Mouse (Mus musculus): ENCODE results near the gene Gm266.

Gene Gm266

DNA sequence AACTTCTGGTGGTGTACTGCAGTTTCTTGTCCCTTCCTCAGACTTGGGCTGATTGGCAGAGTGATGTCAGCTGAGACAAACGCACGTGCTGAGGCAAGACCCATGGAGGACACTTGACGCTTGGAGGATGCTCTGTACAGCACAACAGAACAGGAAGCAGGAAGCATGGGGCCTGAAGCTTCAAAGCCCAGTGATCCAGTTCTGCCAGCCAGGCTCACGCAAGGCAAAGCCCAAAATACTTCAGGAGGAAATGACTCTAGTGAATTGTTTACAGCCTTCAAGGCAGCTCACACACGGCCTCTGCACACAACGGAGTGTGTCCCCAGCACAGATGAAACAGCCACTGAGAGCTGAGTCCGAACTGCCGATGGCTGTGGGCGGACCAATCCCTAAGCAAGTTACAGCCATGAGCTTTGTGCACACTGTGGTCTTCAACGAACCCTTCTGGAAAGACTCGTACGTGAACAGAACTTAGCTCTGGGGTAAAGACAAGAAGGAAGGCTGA is 17.5 kb upstream of the Gm266 start:
- no peak for DNase-seq

DNA sequence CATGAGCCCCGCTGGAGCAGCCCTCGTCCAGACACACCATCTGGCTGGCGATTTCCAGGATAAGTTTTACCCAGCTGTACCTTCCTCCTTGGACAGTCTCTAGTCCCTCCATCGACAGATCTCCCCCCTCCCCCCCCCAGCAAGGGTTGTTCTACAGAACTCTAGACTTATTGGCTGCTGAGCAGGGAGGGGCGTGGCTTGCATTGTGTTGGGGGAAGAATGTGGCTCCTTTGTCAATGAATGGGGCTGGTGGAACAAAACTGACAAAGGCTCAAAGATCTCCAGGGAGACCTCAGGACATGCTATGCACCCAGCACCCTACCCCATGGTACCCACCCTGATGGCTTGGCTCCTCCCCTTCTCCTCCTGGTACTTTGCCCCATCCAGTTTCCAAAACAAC is 15.1 kb upstream of the Gm266 start:
- no peak for DNase-seq

DNA sequence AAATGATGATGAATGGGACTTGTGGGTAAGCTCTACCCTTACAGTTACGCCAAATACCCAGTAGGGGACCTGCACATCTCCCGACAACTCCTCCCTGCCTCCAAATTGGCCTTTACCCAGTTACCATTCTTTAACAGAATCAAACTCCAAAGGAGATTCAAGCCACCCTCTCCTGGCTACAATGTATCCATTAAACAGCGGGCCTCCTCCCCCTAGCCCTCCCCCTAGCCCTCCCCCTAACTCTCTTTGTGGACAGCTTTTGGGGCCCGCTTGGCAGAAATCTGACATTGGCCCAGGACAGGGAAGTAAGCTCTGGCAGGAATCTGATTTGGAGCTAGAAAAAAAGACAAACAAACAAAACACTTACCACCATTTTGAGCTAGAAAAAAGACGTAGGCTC is 14.0 kb upstream of the Gm266 start:
- DNase-seq = no peak

DNA sequence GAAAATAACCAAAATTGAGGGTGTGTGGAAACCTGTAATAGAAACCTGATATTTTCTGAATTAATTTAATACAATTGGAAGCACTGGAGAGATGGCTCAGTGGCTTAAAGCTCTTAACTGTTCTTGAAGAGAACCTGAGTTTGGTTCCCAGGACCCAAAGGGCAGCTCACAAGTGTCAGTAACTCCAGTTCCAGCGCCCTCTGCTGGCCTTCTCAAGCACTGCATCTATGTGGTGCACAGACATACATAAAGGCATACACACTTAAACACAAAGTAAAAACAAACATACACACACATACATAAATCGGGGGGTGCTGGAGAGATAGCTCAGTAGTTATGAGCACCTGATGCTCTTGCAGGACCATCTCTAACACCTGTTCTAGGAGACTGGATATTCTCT is 11.5 kb upstream of the Gm266 start:
- DNase-seq = no peak

DNA sequence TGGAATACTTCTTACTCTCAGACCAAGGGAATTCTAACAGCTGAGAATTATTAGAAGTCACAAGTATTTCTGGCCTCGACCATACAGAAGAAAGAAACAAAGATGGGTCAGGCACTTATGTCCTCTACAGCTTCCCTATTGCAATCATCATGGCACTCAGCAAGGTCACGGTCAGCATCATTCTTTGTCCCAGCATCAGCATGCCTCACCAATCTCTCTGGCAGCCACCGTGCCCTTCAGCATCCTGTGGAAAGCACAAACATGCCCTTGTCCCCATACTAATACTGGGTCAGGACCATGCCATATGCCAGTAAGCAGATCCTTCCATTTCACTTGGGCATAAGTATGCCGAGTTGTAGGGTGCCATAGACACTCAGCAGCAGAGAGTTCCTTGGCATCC is 9.3 kb upstream of the Gm266 start:
- no peak for DNase-seq

DNA sequence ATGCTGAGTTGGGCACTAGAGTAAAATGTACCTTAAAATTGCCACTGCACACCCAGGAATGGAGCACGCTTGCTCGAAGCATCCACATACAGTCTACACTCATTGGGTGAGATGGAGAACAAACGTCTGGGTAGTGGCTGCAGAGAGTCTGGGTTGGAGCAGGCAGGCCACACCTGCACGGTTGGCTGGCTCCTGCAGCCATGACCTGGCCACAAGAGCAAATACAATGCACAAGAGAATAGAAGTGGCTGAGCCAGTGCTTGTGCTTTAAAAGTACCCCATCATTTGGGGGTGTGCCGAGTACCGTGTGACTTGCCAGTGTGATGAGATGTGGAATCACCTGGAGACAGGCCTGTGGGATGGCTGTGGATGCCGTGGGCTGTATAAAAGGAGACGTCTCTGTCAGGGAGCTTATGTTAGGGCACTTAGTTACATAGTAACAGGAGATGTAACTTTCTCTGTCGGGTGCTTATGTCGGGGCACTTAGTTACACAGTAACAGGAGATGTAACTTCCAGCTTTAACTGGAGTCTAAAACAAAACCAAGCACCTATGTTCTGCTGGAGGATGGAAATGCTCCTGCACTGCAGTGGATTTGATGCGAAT is 3.7 kb upstream of the Gm266 start:
- DNase-seq = no peak

DNA sequence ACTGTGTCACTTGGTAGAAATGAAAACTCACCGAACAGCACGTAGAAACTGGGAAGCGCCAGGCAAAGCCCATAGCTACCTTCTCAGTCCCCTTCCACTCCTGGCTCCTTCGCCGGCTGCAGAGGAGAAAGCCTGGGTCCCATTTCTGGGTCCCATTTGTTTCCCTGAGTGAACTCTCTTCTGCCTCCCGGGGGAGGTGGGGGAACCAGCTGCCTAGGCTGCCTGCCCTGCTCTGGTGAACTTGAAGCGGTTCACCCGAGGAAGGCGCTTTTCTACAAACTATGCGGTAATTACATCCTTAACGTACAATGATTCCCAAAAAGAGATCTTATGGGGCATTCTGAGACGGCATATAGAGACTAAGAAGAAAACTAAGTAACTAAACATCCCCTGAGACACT is 832 bp upstream of the Gm266 start:
- no peak for DNase-seq

DNA sequence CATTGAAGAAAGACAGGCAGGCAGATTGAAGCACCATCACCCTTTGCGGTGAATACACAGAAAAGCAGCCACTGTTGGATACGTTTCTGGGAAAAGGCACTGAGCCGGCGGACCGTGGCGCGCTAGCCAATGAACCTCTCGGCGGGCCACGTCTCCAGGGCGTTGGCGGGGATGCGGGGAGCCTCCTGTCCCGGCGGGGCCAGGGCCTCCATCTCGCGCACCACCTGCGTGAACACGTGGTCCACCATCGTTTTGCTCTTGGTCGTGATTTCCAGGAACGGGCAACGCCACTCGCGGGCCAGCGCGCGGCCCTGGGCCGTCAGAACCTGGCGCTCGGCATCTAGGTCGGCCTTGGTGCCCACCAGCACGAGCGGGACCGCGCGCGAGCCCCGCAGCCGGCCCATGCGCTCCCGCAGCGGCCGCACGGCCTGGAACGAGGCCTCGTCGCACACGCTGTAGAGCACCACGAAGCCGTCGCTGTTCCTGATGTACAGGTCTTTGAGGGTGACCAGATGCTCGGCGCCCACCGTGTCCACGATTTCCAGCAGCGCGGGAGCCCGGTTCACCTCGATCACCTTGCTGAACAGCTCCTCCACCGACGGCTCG is 474 bp downstream of the Gm266 start:
- DNase-seq = no peak

DNA sequence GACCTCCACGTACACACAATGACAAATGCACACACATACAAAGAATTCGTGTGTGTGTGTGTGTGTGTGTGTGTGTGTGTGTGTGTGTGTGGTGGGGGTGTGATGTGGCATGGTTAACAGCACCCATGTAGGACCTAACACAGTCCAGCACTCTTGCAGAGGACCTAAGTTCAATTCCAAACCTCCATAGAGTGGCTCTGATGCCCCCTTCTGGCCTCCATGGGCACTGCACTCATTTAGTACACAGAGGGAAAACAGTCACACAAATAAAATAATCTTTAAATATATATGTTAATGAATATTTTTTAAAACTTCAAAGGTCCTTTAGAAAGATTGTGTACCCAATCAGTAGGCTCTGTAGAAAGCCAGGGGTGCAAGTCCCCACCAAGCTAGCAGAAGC is 5.7 kb downstream of the Gm266 start:
- DNase-seq = peak; percentile 42

DNA sequence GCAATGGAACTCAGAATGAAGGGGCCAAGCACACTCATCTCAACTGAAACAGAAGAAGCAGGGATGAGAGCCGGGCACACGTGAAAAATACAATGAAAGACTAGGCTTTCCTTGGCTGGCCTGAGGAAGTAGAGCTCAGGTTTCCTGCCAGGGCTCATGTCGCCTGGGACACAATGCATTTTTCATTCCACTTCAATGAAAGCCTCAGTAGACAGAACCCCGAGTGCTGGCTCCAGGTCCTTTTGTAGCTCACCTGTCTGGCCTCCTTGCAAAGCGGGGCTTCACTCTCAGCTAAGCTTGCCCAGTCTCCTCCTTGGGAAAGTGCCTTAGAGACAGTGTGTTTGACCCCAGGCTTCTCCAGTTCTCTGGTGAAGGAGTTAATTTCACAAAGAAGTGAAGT is 6.7 kb downstream of the Gm266 start:
- no peak for DNase-seq

DNA sequence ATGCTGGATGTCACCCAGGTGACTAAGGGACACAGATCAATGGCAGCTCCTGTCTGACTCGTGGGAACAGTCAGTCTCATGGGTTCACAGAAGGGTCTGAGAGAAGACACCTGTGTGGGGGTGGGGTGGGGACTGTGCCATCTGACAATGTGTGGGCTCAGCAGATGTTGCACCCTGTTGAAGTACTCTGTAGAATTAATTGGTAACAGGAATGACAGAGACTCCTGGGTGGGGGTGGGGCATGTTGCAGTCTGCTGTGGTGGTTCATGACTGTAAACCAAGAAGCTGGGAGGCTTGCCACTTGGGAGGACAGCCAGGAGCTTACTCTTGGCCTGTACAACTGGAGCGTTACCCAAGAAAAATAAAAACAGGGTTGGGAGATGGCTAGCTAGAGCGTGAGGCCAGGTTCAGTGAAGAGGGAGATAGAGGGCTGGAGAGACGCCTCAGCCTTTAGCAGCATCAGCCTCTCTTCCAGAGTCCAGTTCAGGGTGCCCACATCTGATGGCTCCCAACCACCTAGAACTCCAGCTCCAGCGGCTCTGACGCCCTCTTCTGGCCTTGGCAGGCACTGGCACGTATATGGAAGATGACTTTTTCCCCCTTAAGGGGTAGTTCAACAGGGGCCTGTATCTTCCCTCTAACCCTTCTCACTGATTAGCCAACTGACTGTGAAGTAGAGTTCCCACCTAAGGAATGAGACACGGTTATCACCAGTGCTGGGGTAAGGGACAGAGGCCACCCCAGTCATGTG is 10.6 kb downstream of the Gm266 start:
- DNase-seq = no peak

DNA sequence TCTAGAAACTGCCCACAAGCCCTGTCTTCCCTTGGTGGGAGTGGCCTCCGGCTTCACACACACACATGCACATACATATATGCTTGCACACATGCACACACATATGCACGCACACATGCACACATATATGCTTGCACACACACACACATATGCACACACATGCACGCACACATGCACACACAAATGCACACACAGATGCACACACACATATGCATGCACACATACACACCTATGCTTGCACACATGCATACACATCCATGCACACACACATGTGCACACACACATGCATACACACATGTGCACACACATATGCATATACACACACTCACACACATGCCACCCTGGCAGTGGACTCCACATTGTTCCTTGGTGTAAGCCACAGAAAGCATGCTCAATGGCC is 11.2 kb downstream of the Gm266 start:
- DNase-seq = no peak

DNA sequence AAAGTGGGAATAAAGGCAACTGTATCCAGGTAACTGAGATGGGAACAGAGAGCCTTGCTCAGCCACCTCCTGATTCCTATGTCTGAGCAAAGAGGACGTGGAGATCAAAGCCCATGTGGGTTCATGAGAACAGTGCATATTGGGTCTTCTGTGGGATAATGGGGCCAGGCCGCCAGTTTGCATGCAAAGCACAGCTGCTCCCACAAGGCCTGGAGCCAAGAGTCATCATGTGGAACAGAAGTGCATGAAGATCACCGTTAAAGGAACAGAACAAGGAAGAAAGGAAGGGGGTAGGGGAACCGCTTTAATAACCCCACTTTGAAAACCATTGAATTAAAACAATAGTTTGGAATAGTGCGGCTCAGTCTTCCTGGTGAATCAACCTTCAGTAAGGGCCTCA is 12.7 kb downstream of the Gm266 start:
- DNase-seq = no peak

DNA sequence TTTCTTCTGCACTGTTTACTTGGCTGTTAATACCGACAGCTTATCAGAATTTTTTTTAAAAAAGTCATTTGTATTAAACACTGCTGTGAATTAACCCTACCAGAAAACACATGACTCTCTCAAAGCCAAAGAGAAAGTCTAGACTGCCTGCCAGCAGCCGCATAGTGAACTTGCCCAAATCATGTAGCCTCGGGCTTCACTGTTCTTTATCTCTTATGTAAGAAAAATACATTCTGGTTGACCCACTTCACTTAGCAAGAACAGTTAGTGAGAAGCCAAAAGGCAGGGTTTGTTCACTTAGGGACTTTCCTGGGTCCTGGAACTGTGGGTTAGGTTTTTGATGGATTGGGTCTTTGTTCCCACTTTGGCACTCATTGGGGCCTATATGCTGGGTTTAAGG is 13.9 kb downstream of the Gm266 start:
- DNase-seq = no peak

DNA sequence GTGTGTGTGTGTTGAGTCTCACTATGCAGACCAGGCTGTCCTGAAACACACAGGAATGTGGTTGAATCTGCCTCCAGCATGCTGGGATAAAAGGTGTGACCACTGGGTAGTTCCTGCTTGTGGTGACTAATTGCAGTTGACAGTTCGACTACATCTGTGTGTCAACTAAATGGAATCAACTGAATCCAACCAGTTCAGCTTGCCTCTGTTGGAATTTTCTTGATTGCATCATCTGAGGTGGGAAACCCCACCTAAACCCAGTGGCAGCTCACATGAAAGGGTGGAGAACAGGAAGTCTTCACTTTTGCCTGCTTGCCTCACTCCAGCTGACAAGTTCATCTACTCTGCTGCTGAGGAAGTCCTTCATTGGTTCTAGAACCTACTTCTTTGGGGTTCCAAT is 14.5 kb downstream of the Gm266 start:
- DNase-seq = no peak

DNA sequence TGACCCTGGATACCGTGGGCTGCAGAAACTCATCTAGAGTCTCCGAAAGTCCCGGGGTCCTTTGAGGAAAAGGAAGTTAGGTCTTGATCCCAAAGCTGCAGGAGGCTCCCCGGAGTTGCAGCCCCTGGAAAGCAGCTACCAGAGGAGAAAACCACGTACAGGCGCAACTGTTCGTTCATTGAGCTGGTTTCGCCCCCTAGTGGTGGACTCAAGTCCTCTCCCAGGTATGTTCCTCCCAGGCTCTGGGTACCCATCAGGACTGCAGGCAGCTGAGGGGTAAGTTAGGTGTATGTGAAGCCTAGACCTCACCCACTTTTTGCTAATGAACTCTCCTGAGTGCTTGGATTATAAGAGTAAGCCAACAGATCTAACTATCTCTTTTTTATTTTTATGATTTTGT is 16.1 kb downstream of the Gm266 start:
- peak; percentile 73 for DNase-seq

DNA sequence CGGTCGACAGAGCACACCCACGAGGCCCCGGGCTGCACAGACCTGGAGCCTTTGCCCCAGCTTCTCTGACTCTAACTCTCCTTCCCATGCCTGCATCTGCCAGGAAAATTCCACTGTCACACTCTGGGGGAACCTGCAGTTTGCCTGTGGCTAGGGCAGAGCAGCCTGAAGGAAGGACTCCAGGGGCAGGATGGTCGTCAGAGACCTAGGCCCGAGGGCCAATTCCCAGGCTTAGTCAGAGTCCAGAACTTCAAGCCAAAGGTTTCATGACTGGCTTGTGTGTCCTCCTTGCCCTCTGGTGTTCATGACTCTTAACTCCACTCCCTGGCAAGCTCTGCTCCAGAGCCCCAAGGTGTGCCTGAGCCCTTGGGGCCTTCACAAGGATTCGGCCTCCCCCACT is 17.4 kb downstream of the Gm266 start:
- DNase-seq = no peak

DNA sequence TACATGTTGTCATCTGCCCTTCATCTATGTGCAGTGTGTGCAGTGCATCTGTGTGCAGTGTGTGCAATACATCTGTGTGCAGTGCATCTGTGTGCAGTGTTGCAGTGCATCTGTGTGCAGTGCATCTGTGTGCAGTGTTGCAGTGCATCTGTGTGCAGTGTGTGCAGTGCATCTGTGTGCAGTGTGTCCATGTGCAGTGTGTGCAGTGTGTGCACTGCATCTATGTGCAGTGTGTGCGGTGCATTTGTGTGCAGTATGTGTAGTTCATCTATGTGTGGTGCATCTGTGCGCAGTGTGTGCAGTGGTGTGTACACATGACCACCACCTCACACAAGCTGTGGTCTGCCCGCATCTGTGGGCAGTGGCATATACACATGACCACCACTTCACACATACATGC is 19.3 kb downstream of the Gm266 start:
- no peak for DNase-seq

DNA sequence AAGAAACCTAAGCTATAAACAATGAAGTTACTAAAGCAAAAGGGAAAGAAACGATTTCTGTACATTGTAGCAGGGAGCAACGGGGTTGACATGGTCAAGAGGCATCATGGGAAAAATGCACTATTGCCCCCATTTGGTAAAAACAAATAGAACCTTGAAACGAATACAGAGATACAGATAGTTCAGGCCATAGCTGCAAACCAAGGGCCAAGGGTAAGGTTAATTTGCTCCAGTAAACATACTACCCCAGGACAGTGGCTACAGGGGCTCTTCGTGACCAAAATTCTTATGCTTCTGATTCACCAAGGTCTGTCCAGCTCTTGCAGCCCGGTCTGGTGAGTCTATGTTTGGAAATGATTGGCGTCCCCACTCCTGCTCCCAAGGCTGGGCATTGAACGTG is 22.1 kb downstream of the Gm266 start:
- DNase-seq = no peak

DNA sequence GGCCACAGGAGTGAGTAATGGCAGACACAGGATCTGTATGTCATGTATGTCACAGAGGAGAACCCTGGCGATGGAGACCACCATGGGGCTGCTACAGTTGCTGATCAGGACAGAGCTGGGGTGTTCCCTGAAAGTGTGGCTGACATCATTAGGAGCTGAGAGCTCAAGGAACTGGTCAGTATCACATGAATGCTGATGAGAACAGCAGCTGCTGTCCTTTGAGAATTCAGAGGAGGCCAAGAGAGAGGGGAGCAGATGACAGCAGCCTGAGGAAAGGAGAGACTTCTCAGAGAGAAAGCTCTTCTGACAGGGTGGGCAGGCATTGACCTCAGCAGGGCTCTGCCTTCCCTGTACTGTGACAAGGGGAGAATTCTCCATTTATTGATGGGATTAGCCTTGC is 27.9 kb downstream of the Gm266 start:
- DNase-seq = no peak

DNA sequence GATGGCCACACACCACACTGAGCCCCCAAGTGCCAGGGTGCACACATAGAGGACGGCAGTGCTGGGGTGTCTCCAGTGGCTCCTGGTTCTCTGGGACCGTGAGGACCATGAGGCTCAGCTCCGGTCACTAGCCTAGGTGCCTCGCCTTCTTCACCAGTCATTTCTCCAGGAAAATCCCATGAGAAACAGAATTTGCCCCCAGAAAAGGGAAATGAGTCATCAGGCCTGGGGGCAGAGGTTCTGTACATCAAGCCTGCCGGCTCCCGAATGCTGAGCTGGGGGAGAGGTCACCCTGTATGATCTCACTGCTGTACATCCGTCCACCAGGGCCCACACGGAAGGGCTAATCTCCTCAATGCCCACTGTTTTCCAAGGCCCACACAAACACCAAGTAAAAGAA is 29.8 kb downstream of the Gm266 start:
- DNase-seq = no peak

DNA sequence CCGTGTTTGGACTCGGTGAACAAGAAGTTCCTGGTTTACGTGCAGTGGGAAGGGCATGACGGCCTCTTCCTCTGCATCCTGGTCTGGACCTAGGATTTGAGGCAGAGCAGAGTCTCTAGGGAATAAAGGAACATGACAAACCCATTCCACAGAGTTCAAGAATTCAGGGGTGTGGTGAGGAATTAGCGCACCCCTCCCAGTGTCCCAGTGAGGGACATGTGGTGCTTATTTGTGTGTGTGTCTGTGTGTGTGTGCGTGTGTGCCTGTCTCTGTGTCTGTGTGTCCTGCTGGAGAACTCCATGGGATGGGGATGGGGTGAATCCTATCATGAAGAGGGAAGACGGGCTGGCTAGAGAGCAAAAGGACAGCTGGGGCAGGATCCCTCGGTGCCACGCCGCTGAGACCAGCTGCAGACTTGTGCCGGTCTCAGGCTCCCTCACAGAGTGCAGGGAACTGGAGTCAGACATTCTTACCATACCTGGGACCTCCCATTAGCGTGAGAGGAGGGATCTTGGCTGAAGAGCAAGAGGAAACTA is 30.2 kb downstream of the Gm266 start:
- DNase-seq = no peak

DNA sequence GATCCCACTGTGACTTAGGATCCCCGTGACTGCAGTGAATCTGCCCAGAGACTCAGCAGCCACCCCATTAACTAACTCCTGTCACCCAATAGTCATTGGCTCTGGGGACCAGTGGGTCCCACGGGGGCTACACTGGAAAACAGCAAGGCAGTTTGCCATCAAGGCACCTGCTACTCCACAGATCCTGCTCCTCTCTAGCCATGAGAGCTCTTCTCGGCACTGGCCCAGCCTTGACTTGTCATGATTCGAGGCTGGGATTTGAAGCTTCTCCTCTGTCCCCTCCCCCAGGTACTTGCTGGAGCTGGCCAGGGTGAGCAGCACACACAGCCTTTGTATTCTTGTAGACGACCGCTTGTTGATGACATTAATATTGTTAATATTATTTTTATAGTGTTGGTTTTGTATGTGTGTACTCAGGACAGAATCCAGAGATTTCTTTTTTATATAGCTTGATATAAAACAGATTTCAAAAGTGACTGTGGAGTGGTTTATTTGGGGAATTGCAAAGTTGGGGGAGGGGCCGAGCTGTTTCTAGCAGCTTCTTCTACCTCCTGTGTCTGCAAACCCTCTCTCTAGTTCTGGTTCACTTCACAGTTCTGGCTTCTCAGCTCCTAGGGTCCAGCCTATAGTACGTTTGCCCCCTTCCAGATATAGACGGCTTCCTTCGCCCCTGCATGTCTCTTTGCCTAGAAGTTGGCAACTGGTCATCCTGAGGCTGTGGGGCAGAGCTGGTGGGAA is 30.9 kb downstream of the Gm266 start:
- DNase-seq = no peak

DNA sequence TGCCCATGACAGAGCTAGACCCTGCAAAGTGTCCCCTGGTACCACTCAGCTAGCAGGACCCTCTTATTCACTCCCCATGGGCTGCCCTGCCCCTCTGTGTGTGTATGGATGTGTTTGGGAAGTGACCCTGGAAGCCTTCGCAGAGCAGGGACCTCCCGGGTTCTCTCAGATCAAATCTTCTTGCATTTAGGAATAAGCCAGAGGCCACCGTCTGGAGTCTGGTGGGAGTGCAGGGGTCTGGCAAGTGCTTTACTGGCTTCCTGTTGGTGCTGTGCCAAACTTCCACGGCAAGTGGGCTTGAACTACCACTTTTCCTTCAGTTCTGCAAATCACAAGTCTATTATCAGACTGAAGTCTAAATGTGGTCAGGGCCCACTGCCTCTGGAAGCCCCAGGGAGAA is 31.6 kb downstream of the Gm266 start:
- no peak for DNase-seq

All from right cerebral cortex, postnatal 14 days (tissue).